Mouse (Mus musculus): Measurements from ENCODE around the gene Inpp5e. TPM values are rescaled to one million over a fixed set of nuclear protein-coding genes. Genes with fewer than 3 reads are reported as not detected.

Inpp5e gene
- total and polyA plus RNA-seq, 2 experiments: 2.4 to 8.7 TPM

- Histone ChIP-seq H3K9ac (ENCODE audit: low read depth, low read length) (no peak overlapping the region), H3K79me2 (ENCODE audit: control insufficient read depth, insufficient read depth, low read length) (peaks cover 13% of the 10 kb centered on the region; the same call in 1 of the 2 replicates), H3K4me1 (ENCODE audit: control insufficient read depth, insufficient read depth, low read length) (peaks cover 12% of the 10 kb centered on the region), H3K27ac (replicated peaks; ENCODE audit: insufficient read depth, low read depth, low read length) (no peak overlapping the region), H3K27me3 (ENCODE audit: control insufficient read depth, insufficient read depth, low read length) (no peaks in the 10 kb centered on the region), H3K4me3 (ENCODE audit: insufficient read depth, low read depth, low read length) (no peak overlapping the region), H3K36me3 (ENCODE audit: control insufficient read depth, insufficient read depth, low read length) (peaks cover 79% of the 10 kb centered on the region)
- no peak for TF ChIP-seq POLR2A (IDR thresholded peaks at IDR 0.05; ENCODE audit: extremely low read depth, insufficient read depth, low read length)
- TF ChIP-seq CTCF (IDR thresholded peaks at IDR 0.05; ENCODE audit: low read depth, low read length): peak; percentile 63
- 46% methylated on average over 5 of the region's 5 CpGs for WGBS
- peak; percentile 89 for DNase-seq (ENCODE audit: extremely low read depth, low read depth, low spot score)
Measured at GRCm38 (mm10) chr2:26429851-26430250, 20.8 kb upstream of the Inpp5e start.

- Histone ChIP-seq H3K79me2 (ENCODE audit: control insufficient read depth, insufficient read depth, low read length) (peaks cover 3% of the 10 kb centered on the region; the same call in 1 of the 2 replicates), H3K4me1 (ENCODE audit: control insufficient read depth, insufficient read depth, low read length) (no peaks in the 10 kb centered on the region), H3K4me3 (ENCODE audit: insufficient read depth, low read depth, low read length) (no peak overlapping the region), H3K27me3 (ENCODE audit: control insufficient read depth, insufficient read depth, low read length) (no peaks in the 10 kb centered on the region), H3K27ac (replicated peaks; ENCODE audit: insufficient read depth, low read depth, low read length) (no peak overlapping the region), H3K36me3 (ENCODE audit: control insufficient read depth, insufficient read depth, low read length) (peaks cover 81% of the 10 kb centered on the region), H3K9ac (ENCODE audit: low read depth, low read length) (no peak overlapping the region)
- TF ChIP-seq POLR2A (IDR thresholded peaks at IDR 0.05; ENCODE audit: extremely low read depth, insufficient read depth, low read length): no peak
- no peak for TF ChIP-seq CTCF (IDR thresholded peaks at IDR 0.05; ENCODE audit: low read depth, low read length)
- 98% methylated on average over 2 of the region's 2 CpGs for WGBS
- DNase-seq (ENCODE audit: extremely low read depth, low read depth, low spot score): no peak
Measured at GRCm38 (mm10) chr2:26424541-26424940, 15.5 kb upstream of the Inpp5e start.

GRCm38 (mm10) chr2:26423086-26423485, 14.1 kb upstream of the Inpp5e start:
- no peaks in the 10 kb centered on the region for H3K4me1 ChIP-seq (ENCODE audit: control insufficient read depth, insufficient read depth, low read length)
- no peak overlapping the region for H3K27ac ChIP-seq (replicated peaks; ENCODE audit: insufficient read depth, low read depth, low read length)
- TF ChIP-seq CTCF (IDR thresholded peaks at IDR 0.05; ENCODE audit: low read depth, low read length) (no peak), POLR2A (IDR thresholded peaks at IDR 0.05; ENCODE audit: extremely low read depth, insufficient read depth, low read length) (no peak)
- no peak overlapping the region for H3K9ac ChIP-seq (ENCODE audit: low read depth, low read length)
- no peak overlapping the region for H3K4me3 ChIP-seq (ENCODE audit: insufficient read depth, low read depth, low read length)
- DNase-seq (ENCODE audit: extremely low read depth, low read depth, low spot score): peak; percentile 67
- peaks cover 79% of the 10 kb centered on the region for H3K36me3 ChIP-seq (ENCODE audit: control insufficient read depth, insufficient read depth, low read length)
- 50% methylated on average over 1 of the region's 1 CpGs for WGBS
- H3K79me2 ChIP-seq (ENCODE audit: control insufficient read depth, insufficient read depth, low read length): peaks cover 3% of the 10 kb centered on the region; the same call in 1 of the 2 replicates
- no peaks in the 10 kb centered on the region for H3K27me3 ChIP-seq (ENCODE audit: control insufficient read depth, insufficient read depth, low read length)

- Histone ChIP-seq H3K4me3 (ENCODE audit: insufficient read depth, low read depth, low read length) (no peak overlapping the region), H3K79me2 (ENCODE audit: control insufficient read depth, insufficient read depth, low read length) (peaks cover 3% of the 10 kb centered on the region; the same call in 1 of the 2 replicates), H3K27me3 (ENCODE audit: control insufficient read depth, insufficient read depth, low read length) (no peaks in the 10 kb centered on the region), H3K9ac (ENCODE audit: low read depth, low read length) (no peak overlapping the region), H3K27ac (replicated peaks; ENCODE audit: insufficient read depth, low read depth, low read length) (no peak overlapping the region), H3K4me1 (ENCODE audit: control insufficient read depth, insufficient read depth, low read length) (no peaks in the 10 kb centered on the region), H3K36me3 (ENCODE audit: control insufficient read depth, insufficient read depth, low read length) (peaks cover 82% of the 10 kb centered on the region)
- 95% methylated on average over 2 of the region's 2 CpGs for WGBS
- DNase-seq (ENCODE audit: extremely low read depth, low read depth, low spot score): no peak
- TF ChIP-seq CTCF (IDR thresholded peaks at IDR 0.05; ENCODE audit: low read depth, low read length) (no peak), POLR2A (IDR thresholded peaks at IDR 0.05; ENCODE audit: extremely low read depth, insufficient read depth, low read length) (no peak)
Measured at GRCm38 (mm10) chr2:26421969-26422368, 13.0 kb upstream of the Inpp5e start.

GRCm38 (mm10) chr2:26418120-26418519, 9.1 kb upstream of the Inpp5e start:
- Histone ChIP-seq H3K27ac (replicated peaks; ENCODE audit: insufficient read depth, low read depth, low read length) (no peak overlapping the region), H3K36me3 (ENCODE audit: control insufficient read depth, insufficient read depth, low read length) (peaks cover 71% of the 10 kb centered on the region)

GRCm38 (mm10) chr2:26417066-26417465, 8.1 kb upstream of the Inpp5e start:
- no peak for DNase-seq (ENCODE audit: extremely low read depth, low read depth, low spot score)
- Histone ChIP-seq H3K4me3 (ENCODE audit: insufficient read depth, low read depth, low read length) (no peak overlapping the region), H3K27ac (replicated peaks; ENCODE audit: insufficient read depth, low read depth, low read length) (no peak overlapping the region), H3K9ac (ENCODE audit: low read depth, low read length) (no peak overlapping the region), H3K4me1 (ENCODE audit: control insufficient read depth, insufficient read depth, low read length) (0 out of 2 replicates have a peak, but pooled peaks cover 2% of the 10 kb centered on the region), H3K36me3 (ENCODE audit: control insufficient read depth, insufficient read depth, low read length) (peaks cover 67% of the 10 kb centered on the region), H3K27me3 (ENCODE audit: control insufficient read depth, insufficient read depth, low read length) (no peaks in the 10 kb centered on the region), H3K79me2 (ENCODE audit: control insufficient read depth, insufficient read depth, low read length) (no peaks in the 10 kb centered on the region)
- TF ChIP-seq POLR2A (IDR thresholded peaks at IDR 0.05; ENCODE audit: extremely low read depth, insufficient read depth, low read length) (no peak), CTCF (IDR thresholded peaks at IDR 0.05; ENCODE audit: low read depth, low read length) (no peak)

More at GRCm38 (mm10) chr2:26418120-26418519, 9.1 kb upstream of the Inpp5e start:
- DNase-seq (ENCODE audit: extremely low read depth, low read depth, low spot score): peak; percentile 40
- 18% methylated on average over 1 of the region's 1 CpGs for WGBS
- TF ChIP-seq POLR2A (IDR thresholded peaks at IDR 0.05; ENCODE audit: extremely low read depth, insufficient read depth, low read length): no peak
- TF ChIP-seq CTCF (IDR thresholded peaks at IDR 0.05; ENCODE audit: low read depth, low read length): no peak
- H3K4me1 ChIP-seq (ENCODE audit: control insufficient read depth, insufficient read depth, low read length): no peaks in the 10 kb centered on the region
- H3K4me3 ChIP-seq (ENCODE audit: insufficient read depth, low read depth, low read length): no peak overlapping the region
- no peaks in the 10 kb centered on the region for H3K79me2 ChIP-seq (ENCODE audit: control insufficient read depth, insufficient read depth, low read length)
- H3K27me3 ChIP-seq (ENCODE audit: control insufficient read depth, insufficient read depth, low read length): no peaks in the 10 kb centered on the region
- H3K9ac ChIP-seq (ENCODE audit: low read depth, low read length): no peak overlapping the region
